Comparison of ENCODE assay signal across 22 mouse cellular contexts in the genomic region with DNA sequence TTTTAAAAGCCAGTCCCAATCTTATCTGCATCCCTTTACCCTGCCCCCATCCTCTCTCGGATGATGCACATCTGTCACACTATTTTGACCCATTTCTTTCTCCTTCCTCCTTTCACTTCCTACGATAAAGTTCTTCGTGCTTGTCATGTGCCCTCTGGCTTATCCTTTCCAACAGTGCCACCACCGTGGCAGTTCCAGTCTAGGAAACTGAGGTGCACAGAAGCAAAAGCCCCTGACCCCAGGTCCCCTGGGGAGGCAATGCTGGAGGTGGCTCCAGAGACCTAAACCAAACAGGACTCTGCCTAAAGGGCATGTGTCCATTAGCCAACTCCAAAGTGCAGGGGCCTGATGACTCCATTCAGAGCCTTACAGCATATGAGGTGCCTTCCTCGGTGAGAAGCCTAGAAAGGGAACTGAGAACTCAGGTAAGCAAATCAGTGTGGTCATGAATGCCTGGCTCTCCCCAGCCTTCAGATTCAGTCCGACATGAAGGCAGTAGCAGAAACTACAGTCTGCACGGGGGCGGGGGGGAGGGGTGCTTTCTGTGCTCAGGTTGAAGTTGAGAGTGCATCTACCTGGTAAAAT.
"Had no signal": no experiment of that assay in that cellular context is flagged by ENCODE, and none has a peak within 500 bp of the region (broad histone marks: within the 10 kb centered on the region; RNA-seq: fewer than 3 reads in every experiment).

No protein-coding gene starts in this region.

- H3K4me1 ChIP-seq: liver, embryonic 12.5 days; liver, embryonic 15.5 days; lung, embryonic 15.5 days; megakaryocyte, embryonic 14.5 days had no signal

- H3K4me2 ChIP-seq: kidney, embryonic 15.5 days; limb, embryonic 13.5 days; liver, embryonic 12.5 days; liver, embryonic 15.5 days; lung, embryonic 15.5 days; midbrain, embryonic 11.5 days; neural tube, embryonic 12.5 days; neural tube, embryonic 15.5 days had no signal

- H3K9me3 ChIP-seq: kidney, embryonic 15.5 days; limb, embryonic 10.5 days; limb, embryonic 13.5 days; liver, embryonic 12.5 days; liver, embryonic 15.5 days; lung, embryonic 15.5 days; megakaryocyte, embryonic 14.5 days; neural tube, embryonic 12.5 days; neural tube, embryonic 15.5 days had no signal

- H3K27ac ChIP-seq: kidney, embryonic 15.5 days; limb, embryonic 10.5 days; limb, embryonic 13.5 days; liver, embryonic 12.5 days; liver, embryonic 15.5 days; lung, embryonic 15.5 days; neural tube, embryonic 12.5 days; neural tube, embryonic 15.5 days had no signal

- H3K27me3 ChIP-seq: kidney, embryonic 15.5 days; limb, embryonic 13.5 days; liver, embryonic 12.5 days; liver, embryonic 15.5 days; lung, embryonic 15.5 days; megakaryocyte, embryonic 14.5 days; neural tube, embryonic 12.5 days; neural tube, embryonic 15.5 days had no signal

- DNase-seq: kidney, adult 11 months; kidney, adult 8-10 months; kidney, postnatal 10 days; kidney, postnatal 36 days; liver; lung, adult 18-20 months; lung, postnatal 10 days; lung, postnatal 36 days; midbrain, embryonic 14.5 days; retina, postnatal 1 day; thymus, adult 18-20 months; thymus, postnatal 36 days had no signal

- H3K9ac ChIP-seq: kidney, embryonic 15.5 days; limb, embryonic 13.5 days; liver, embryonic 12.5 days; liver, embryonic 15.5 days; lung, embryonic 15.5 days; neural tube, embryonic 12.5 days; neural tube, embryonic 15.5 days had no signal

- ATAC-seq: liver, embryonic 12.5 days had no signal

- H3K4me3 ChIP-seq: kidney, embryonic 15.5 days; limb, embryonic 10.5 days; limb, embryonic 13.5 days; liver, embryonic 12.5 days; liver, embryonic 15.5 days; lung, embryonic 15.5 days; megakaryocyte, embryonic 14.5 days; neural tube, embryonic 12.5 days; neural tube, embryonic 15.5 days had no signal

- H3K36me3 ChIP-seq: kidney, embryonic 15.5 days; limb, embryonic 10.5 days; limb, embryonic 13.5 days; liver, embryonic 12.5 days; liver, embryonic 15.5 days; lung, embryonic 15.5 days; neural tube, embryonic 12.5 days; neural tube, embryonic 15.5 days had no signal
